Mouse (Mus musculus) forebrain, embryonic 15.5 days (tissue): Measurements from ENCODE around the gene Mettl7b. TPM values are rescaled to one million over a fixed set of nuclear protein-coding genes. Genes with fewer than 3 reads are reported as not detected.
"Not testable (repeated sequence)": the region's sequence is repeated elsewhere in the genome, so short reads cannot be mapped to it uniquely, and the experiment has no call there.

ENCODE experiments used
- ATAC-seq: fragments of 200-750 bp; cut with Nextera tagmentation; replicated peaks from 2 replicates; pipeline ENCODE4 v1.8.0; 2017; ENCODE audit warnings: mild to moderate bottlenecking, moderate TSS enrichment, moderate library complexity
- H3K27ac ChIP-seq: fragments of 300-500 bp; sonication (generic); replicated peaks from 2 replicates; pipeline ENCODE4 v1.5.1; 2015; ENCODE audit warnings: mild to moderate bottlenecking, inconsistent platforms
- H3K27me3 ChIP-seq: fragments of 300-500 bp; sonication (generic); 2 replicates; pipeline ENCODE4 v1.6.1; 2015; ENCODE audit warnings: inconsistent platforms
- H3K36me3 ChIP-seq: fragments of 300-500 bp; sonication (generic); 2 replicates; pipeline ENCODE4 v1.6.1; 2015; ENCODE audit warnings: mild to moderate bottlenecking, inconsistent platforms
- H3K4me1 ChIP-seq: fragments of 300-500 bp; sonication (generic); 2 replicates; pipeline ENCODE4 v1.6.1; 2015; ENCODE audit warnings: inconsistent platforms
- H3K4me2 ChIP-seq: fragments of 300-500 bp; sonication (generic); replicated peaks from 2 replicates; pipeline ENCODE4 v1.6.1; 2015; ENCODE audit warnings: mild to moderate bottlenecking, inconsistent platforms
- H3K4me3 ChIP-seq: fragments of 300-500 bp; sonication (generic); 2 replicates; pipeline ENCODE4 v1.5.1; 2015; ENCODE audit warnings: mild to moderate bottlenecking, inconsistent platforms
- H3K9ac ChIP-seq: fragments of 300-500 bp; sonication (generic); replicated peaks from 2 replicates; pipeline ENCODE4 v1.6.1; 2015; ENCODE audit warnings: mild to moderate bottlenecking, inconsistent platforms
- H3K9me3 ChIP-seq: fragments of 300-500 bp; sonication (generic); 2 replicates; pipeline ENCODE4 v1.6.1; 2016; ENCODE audit warnings: inconsistent platforms
- WGBS: fragments of 180-500 bp; shearing (Covaris S2); methylation state at CpG from one replicate; pipeline ENCODE4 v1.1.7; 2015; ENCODE audit warnings: mixed read lengths; 5-methylcytosine and 5-hydroxymethylcytosine counted together
- polyA plus RNA-seq: library from polyadenylated mRNA; unstranded; fragments of >200 nt; fragmentation: Nextera tagmentation; extraction: Ambion mirVana; gene quantifications from 2 replicates; pipeline ENCODE4 v1.2.1, GENCODE M21; 2015

Gene Mettl7b
- polyA plus RNA-seq, result not detected in 2 replicates

- H3K4me2 ChIP-seq, result no peak within 1 kb of the TSS
- H3K27ac ChIP-seq, result no peak within 1 kb of the TSS
- 87% methylated on average over 12 of the region's 12 CpGs for WGBS
- no peaks in the 10 kb centered on the region for H3K27me3 ChIP-seq
- H3K36me3 ChIP-seq, result no peaks in the 10 kb centered on the region
- no peak within 1 kb of the TSS for H3K4me3 ChIP-seq
- no peak within 1 kb of the TSS for H3K9ac ChIP-seq
- H3K9me3 ChIP-seq, result no peaks in the 10 kb centered on the region
- no peak for ATAC-seq
- no peaks in the 10 kb centered on the region for H3K4me1 ChIP-seq
Observed at GRCm38 (mm10) chr10:128960590-128961584, at the start of gene Mettl7b. Gene Mettl7b (minus strand): TSS chr10:128960988.

GRCm38 (mm10) chr10:129010288-129010841 lies 49.6 kb upstream of the Mettl7b start, which contains the start of gene Olfr763:
Gene Olfr763 (plus strand): TSS chr10:129010791.
- Histone ChIP-seq H3K27me3 (no peaks in the 10 kb centered on the region), H3K4me2 (no peak within 1 kb of the TSS), H3K4me3 (no peak within 1 kb of the TSS), H3K27ac (no peak within 1 kb of the TSS), H3K4me1 (no peaks in the 10 kb centered on the region), H3K9me3 (no peaks in the 10 kb centered on the region), H3K36me3 (no peaks in the 10 kb centered on the region), H3K9ac (no peak within 1 kb of the TSS)
- WGBS, result 54% methylated on average over 2 of the region's 2 CpGs
- ATAC-seq, result no peak

GRCm38 (mm10) chr10:129004032-129004920 lies 43.5 kb upstream of the Mettl7b start:
- Histone ChIP-seq H3K4me1 (no peaks in the 10 kb centered on the region), H3K36me3 (no peaks in the 10 kb centered on the region), H3K9me3 (no peaks in the 10 kb centered on the region), H3K4me3 (no peak overlapping the region), H3K9ac (no peak overlapping the region), H3K27ac (no peak overlapping the region), H3K27me3 (no peaks in the 10 kb centered on the region), H3K4me2 (no peak overlapping the region)
- WGBS, result 71% methylated on average over 14 of the region's 14 CpGs
- no peak for ATAC-seq

- 78% methylated on average over 4 of the region's 4 CpGs for WGBS
- Histone ChIP-seq H3K4me3 (no peak overlapping the region), H3K27ac (no peak overlapping the region), H3K36me3 (no peaks in the 10 kb centered on the region), H3K9ac (no peak overlapping the region), H3K4me1 (no peaks in the 10 kb centered on the region), H3K4me2 (no peak overlapping the region), H3K9me3 (no peaks in the 10 kb centered on the region), H3K27me3 (no peaks in the 10 kb centered on the region)
- ATAC-seq, result no peak
Observed at GRCm38 (mm10) chr10:128996523-128997040, 35.8 kb upstream of the Mettl7b start.

- 100% methylated on average over 1 of the region's 1 CpGs for WGBS
- no peak overlapping the region for H3K4me2 ChIP-seq
- no peak for ATAC-seq
Observed at GRCm38 (mm10) chr10:128995796-128996195, 35.0 kb upstream of the Mettl7b start.

GRCm38 (mm10) chr10:128990994-128991393 lies 30.2 kb upstream of the Mettl7b start:
- H3K4me1 ChIP-seq, result no peaks in the 10 kb centered on the region
- no peak overlapping the region for H3K4me3 ChIP-seq
- ATAC-seq, result no peak
- no peak overlapping the region for H3K9ac ChIP-seq
- no peaks in the 10 kb centered on the region for H3K9me3 ChIP-seq
- H3K27ac ChIP-seq, result no peak overlapping the region
- no peak overlapping the region for H3K4me2 ChIP-seq
- H3K36me3 ChIP-seq, result no peaks in the 10 kb centered on the region
- H3K27me3 ChIP-seq, result no peaks in the 10 kb centered on the region

More at GRCm38 (mm10) chr10:128995796-128996195, 35.0 kb upstream of the Mettl7b start:
- H3K27ac ChIP-seq, result no peak overlapping the region
- no peaks in the 10 kb centered on the region for H3K9me3 ChIP-seq
- H3K4me1 ChIP-seq, result no peaks in the 10 kb centered on the region
- H3K4me3 ChIP-seq, result no peak overlapping the region
- H3K36me3 ChIP-seq, result no peaks in the 10 kb centered on the region
- no peak overlapping the region for H3K9ac ChIP-seq
- H3K27me3 ChIP-seq, result no peaks in the 10 kb centered on the region

- H3K27ac ChIP-seq, H3K27me3 ChIP-seq, ATAC-seq, H3K9ac ChIP-seq, H3K9me3 ChIP-seq, H3K36me3 ChIP-seq, H3K4me1 ChIP-seq, H3K4me2 ChIP-seq, H3K4me3 ChIP-seq: not testable (repeated sequence)
- WGBS, result 72% methylated on average over 7 of the region's 10 CpGs
Observed at GRCm38 (mm10) chr10:128990129-128990850, 29.5 kb upstream of the Mettl7b start.

GRCm38 (mm10) chr10:128989131-128989530 lies 28.3 kb upstream of the Mettl7b start, which contains the start of gene Olfr9:
Gene Olfr9 (plus strand): TSS chr10:128989431.
- H3K36me3 ChIP-seq, H3K4me3 ChIP-seq, H3K9me3 ChIP-seq, H3K27me3 ChIP-seq, H3K4me1 ChIP-seq, H3K9ac ChIP-seq, H3K4me2 ChIP-seq, H3K27ac ChIP-seq, ATAC-seq: not testable (repeated sequence)
- WGBS, result 54% methylated on average over 1 of the region's 1 CpGs

- no peak overlapping the region for H3K27ac ChIP-seq
- 82% methylated on average over 3 of the region's 3 CpGs for WGBS
- ATAC-seq, result no peak
- no peak overlapping the region for H3K9ac ChIP-seq
- H3K4me1 ChIP-seq, result no peaks in the 10 kb centered on the region
- no peaks in the 10 kb centered on the region for H3K36me3 ChIP-seq
- no peak overlapping the region for H3K4me3 ChIP-seq
- no peaks in the 10 kb centered on the region for H3K27me3 ChIP-seq
- H3K9me3 ChIP-seq, result no peaks in the 10 kb centered on the region
- H3K4me2 ChIP-seq, result no peak overlapping the region
Observed at GRCm38 (mm10) chr10:128980644-128981365, 20.0 kb upstream of the Mettl7b start.

GRCm38 (mm10) chr10:128977522-128978114 lies 16.8 kb upstream of the Mettl7b start:
- Histone ChIP-seq H3K27ac (no peak overlapping the region), H3K4me3 (no peak overlapping the region), H3K9me3 (no peaks in the 10 kb centered on the region), H3K4me2 (no peak overlapping the region), H3K36me3 (no peaks in the 10 kb centered on the region), H3K27me3 (no peaks in the 10 kb centered on the region), H3K9ac (0 out of 2 replicates have a peak overlapping the region, but pooled peaks have one; percentile 35), H3K4me1 (no peaks in the 10 kb centered on the region)
- WGBS, result 28% methylated on average over 9 of the region's 9 CpGs
- peak; percentile 81 for ATAC-seq
